Mouse (Mus musculus) heart, adult 18-20 months (tissue): ENCODE measurements around the gene Dnmt1. TPM values are rescaled to one million over a fixed set of nuclear protein-coding genes. Genes with fewer than 3 reads are reported as not detected.

Experiments used
- DNase-seq, 2 experiments: peaks; one replicate each; pipeline ENCODE4 v3.0.0; 2021 to 2022; ENCODE audit warnings: mixed read lengths in 1 of 2
- total RNA-seq, 2 experiments: library from RNA; stranded (reverse); gene quantifications; 2 replicates each; pipeline ENCODE4 v1.2.3; 2021

Dnmt1 gene
- total RNA-seq, 2 experiments from 2014 or later = 10.3 to 12.6 TPM

- no peak for DNase-seq
These were observed 17.4 kb upstream of the Dnmt1 start for GRCm38 (mm10) chr9:20976961-20977689.

GRCm38 (mm10) chr9:20976216-20976960 lies 16.7 kb upstream of the Dnmt1 start, which contains the start of gene S1pr2:
Gene S1pr2, minus strand, starts transcription at chr9:20976781.
- DNase-seq = peak; percentile 90 to 93

GRCm38 (mm10) chr9:20975431-20976215 lies 15.9 kb upstream of the Dnmt1 start:
- DNase-seq = peak; percentile 71 to 73

GRCm38 (mm10) chr9:20973682-20974075 lies 14.0 kb upstream of the Dnmt1 start:
- peak in 1 of 2 experiments; percentile 69 for DNase-seq

- DNase-seq = no peak
These were observed 13.5 kb upstream of the Dnmt1 start for GRCm38 (mm10) chr9:20973001-20973681.

GRCm38 (mm10) chr9:20972141-20972992 lies 12.7 kb upstream of the Dnmt1 start:
- peak; percentile 72 to 79 for DNase-seq

GRCm38 (mm10) chr9:20971751-20972140 lies 12.1 kb upstream of the Dnmt1 start:
- peak; percentile 50 to 65 for DNase-seq

- DNase-seq = no peak
These were observed 7.1 kb upstream of the Dnmt1 start for GRCm38 (mm10) chr9:20966747-20967146.

GRCm38 (mm10) chr9:20966008-20966407 lies 6.3 kb upstream of the Dnmt1 start:
- DNase-seq = no peak

GRCm38 (mm10) chr9:20965606-20966005 lies 5.9 kb upstream of the Dnmt1 start:
- no peak for DNase-seq

- DNase-seq = no peak
These were observed 1.9 kb upstream of the Dnmt1 start for GRCm38 (mm10) chr9:20961557-20961956.

GRCm38 (mm10) chr9:20956989-20957388 lies 2.7 kb downstream of the Dnmt1 start:
- DNase-seq = no peak

GRCm38 (mm10) chr9:20952520-20953227 lies 7.0 kb downstream of the Dnmt1 start:
- peak; percentile 93 to 96 for DNase-seq

GRCm38 (mm10) chr9:20951966-20952519 lies 7.6 kb downstream of the Dnmt1 start:
- no peak for DNase-seq

GRCm38 (mm10) chr9:20951441-20951840 lies 8.2 kb downstream of the Dnmt1 start:
- DNase-seq = peak; percentile 32

- DNase-seq = no peak
These were observed 9.3 kb downstream of the Dnmt1 start for GRCm38 (mm10) chr9:20950419-20950818.

- no peak for DNase-seq
These were observed 13.4 kb downstream of the Dnmt1 start for GRCm38 (mm10) chr9:20946066-20946880.

GRCm38 (mm10) chr9:20944697-20945370 lies 14.9 kb downstream of the Dnmt1 start:
- no peak for DNase-seq

- no peak for DNase-seq
These were observed 15.8 kb downstream of the Dnmt1 start for GRCm38 (mm10) chr9:20943911-20944310.
